Comparison of ENCODE assay signal across 23 mouse cellular contexts in the genomic region with DNA sequence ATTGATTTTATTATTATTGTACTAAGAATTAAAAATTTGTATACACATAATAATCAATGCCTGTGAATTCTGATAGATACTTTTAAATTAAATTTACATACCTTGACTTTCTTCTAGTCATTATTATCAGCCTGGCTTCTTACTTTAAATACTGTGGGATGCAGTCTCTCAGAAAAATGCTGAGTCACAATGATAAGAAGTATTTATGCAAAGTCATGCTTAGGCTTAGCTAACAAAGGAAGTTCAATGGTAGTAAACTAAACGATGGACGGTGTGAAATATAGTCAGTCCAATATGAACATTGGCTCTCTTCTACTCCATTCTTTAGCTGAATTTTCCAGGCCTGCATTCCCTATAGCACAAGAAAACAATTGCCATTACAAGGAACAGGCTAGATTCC. TPM values are rescaled to one million over a fixed set of nuclear protein-coding genes. Genes with fewer than 3 reads are reported as not detected.
DNase-seq lines count a peak whose midpoint lies in the region; ATAC-seq and TF ChIP-seq lines count a peak whose summit lies in the region.
"Had no signal": no experiment of that assay in that cellular context is flagged by ENCODE, and none has a peak within 500 bp of the region (broad histone marks: within the 10 kb centered on the region; RNA-seq: fewer than 3 reads in every experiment).

No protein-coding gene starts in this region.

- H3K4me2 ChIP-seq in stomach, embryonic 15.5 days: no peak overlapping the region
- H3K4me2 ChIP-seq in stomach, postnatal 0 days (replicated peaks; ENCODE audit: low read depth): no peak overlapping the region
- H3K4me2 ChIP-seq in liver, embryonic 14.5 days (ENCODE audit: low read depth): peak overlapping the region; percentile 35
- no peak overlapping the region for H3K4me2 ChIP-seq in hindbrain, embryonic 14.5 days (replicated peaks)
- H3K4me2 ChIP-seq: embryonic facial prominence, embryonic 13.5 days; heart, embryonic 15.5 days; hindbrain, embryonic 13.5 days; limb, embryonic 13.5 days; midbrain, embryonic 15.5 days had no signal

- peak; percentile 47; the same call in 1 of the 2 replicates for ATAC-seq in stomach, embryonic 15.5 days (ENCODE audit: insufficient read depth, low FRiP score, low read depth)
- ATAC-seq in stomach, postnatal 0 days (ENCODE audit: low FRiP score, low TSS enrichment): no peak
- peak; percentile 82 for ATAC-seq in liver, embryonic 14.5 days (ENCODE audit: insufficient read depth)
- ATAC-seq in hindbrain, embryonic 14.5 days (ENCODE audit: low FRiP score): no peak
- ATAC-seq: forebrain, embryonic 14.5 days; midbrain, embryonic 15.5 days had no signal

- H3K36me3 ChIP-seq in stomach, embryonic 15.5 days: no peaks in the 10 kb centered on the region
- H3K36me3 ChIP-seq in stomach, postnatal 0 days (ENCODE audit: control insufficient read depth, insufficient read depth, low read length): no peaks in the 10 kb centered on the region
- no peaks in the 10 kb centered on the region for H3K36me3 ChIP-seq in liver, embryonic 14.5 days (replicated peaks; ENCODE audit: control insufficient read depth, insufficient read depth, low read depth)
- no peaks in the 10 kb centered on the region for H3K36me3 ChIP-seq in hindbrain, embryonic 14.5 days (replicated peaks; ENCODE audit: control insufficient read depth, insufficient read depth)
- H3K36me3 ChIP-seq: embryonic facial prominence, embryonic 13.5 days; heart, embryonic 15.5 days; hindbrain, embryonic 13.5 days; limb, embryonic 13.5 days; midbrain, embryonic 15.5 days had no signal

- H3K27me3 ChIP-seq in stomach, embryonic 15.5 days (replicated peaks): no peaks in the 10 kb centered on the region
- H3K27me3 ChIP-seq in stomach, postnatal 0 days (ENCODE audit: control insufficient read depth, insufficient read depth, low read length): no peaks in the 10 kb centered on the region
- no peaks in the 10 kb centered on the region for H3K27me3 ChIP-seq in liver, embryonic 14.5 days (ENCODE audit: control insufficient read depth, insufficient read depth, low read length)
- no peaks in the 10 kb centered on the region for H3K27me3 ChIP-seq in hindbrain, embryonic 14.5 days (ENCODE audit: control insufficient read depth, insufficient read depth, low read length)
- H3K27me3 ChIP-seq: embryonic facial prominence, embryonic 13.5 days; heart, embryonic 15.5 days; hindbrain, embryonic 13.5 days; limb, embryonic 13.5 days; midbrain, embryonic 15.5 days had no signal

- DNase-seq in stomach, postnatal 0 days (ENCODE audit: low spot score): no peak
- DNase-seq in c-Kit-positive CD71-positive TER-119-negative erythroid progenitor cells, embryonic 14.5 days (ENCODE audit: low read depth): peak; percentile 46
- peak; percentile 74 to 76 (median 75) for DNase-seq in liver, embryonic 14.5 days (ENCODE audit: low read depth in 3 of 3, low spot score in 3 of 3)
- DNase-seq in cerebellum, postnatal 14 days: no peak
- no peak for DNase-seq in ovary, postnatal 36 days (ENCODE audit: low spot score)
- DNase-seq in hindbrain, embryonic 14.5 days (ENCODE audit: low spot score): no peak
- DNase-seq: adrenal gland, postnatal 14 days; cerebellum, postnatal 36 days; gastrocnemius, adult 2 months; kidney, adult 18-20 months; kidney, postnatal 36 days; lung, postnatal 14 days; right cerebral cortex, postnatal 4 days; thymus, postnatal 36 days had no signal

- H3K9me3 ChIP-seq in stomach, embryonic 15.5 days: no peaks in the 10 kb centered on the region
- no peaks in the 10 kb centered on the region for H3K9me3 ChIP-seq in stomach, postnatal 0 days (ENCODE audit: control insufficient read depth, low read length)
- H3K9me3 ChIP-seq in liver, embryonic 14.5 days (ENCODE audit: control insufficient read depth, low read length): no peaks in the 10 kb centered on the region
- H3K9me3 ChIP-seq in hindbrain, embryonic 14.5 days (ENCODE audit: control insufficient read depth, low read length): no peaks in the 10 kb centered on the region
- H3K9me3 ChIP-seq: embryonic facial prominence, embryonic 13.5 days; heart, embryonic 15.5 days; hindbrain, embryonic 13.5 days; limb, embryonic 13.5 days; midbrain, embryonic 15.5 days had no signal

- no peak for TF ChIP-seq EP300 in stomach, postnatal 0 days (optimal IDR thresholded peaks at IDR 0.05)
- TF ChIP-seq EP300 in liver, embryonic 14.5 days (IDR thresholded peaks at IDR 0.05; ENCODE audit: low read depth): peak; percentile 73

- no peak for TF ChIP-seq CTCF in stomach, postnatal 0 days (IDR thresholded peaks at IDR 0.05; ENCODE audit: low read depth)
- no peak for TF ChIP-seq CTCF in liver, embryonic 14.5 days (IDR thresholded peaks at IDR 0.05; ENCODE audit: low read depth)

- 63% methylated on average over 2 of the region's 2 CpGs for WGBS in stomach, embryonic 15.5 days
- WGBS in stomach, postnatal 0 days: 63% methylated on average over 2 of the region's 2 CpGs
- 18% methylated on average over 2 of the region's 2 CpGs for WGBS in liver, embryonic 14.5 days (ENCODE audit: insufficient replicate concordance)
- WGBS in hindbrain, embryonic 14.5 days: 91% methylated on average over 2 of the region's 2 CpGs

- H3K4me1 ChIP-seq in stomach, embryonic 15.5 days: 0 out of 2 replicates have a peak, but pooled peaks cover 4% of the 10 kb centered on the region
- no peaks in the 10 kb centered on the region for H3K4me1 ChIP-seq in stomach, postnatal 0 days (replicated peaks; ENCODE audit: control insufficient read depth, insufficient read depth)
- H3K4me1 ChIP-seq in liver, embryonic 14.5 days (replicated peaks; ENCODE audit: control insufficient read depth in 2 of 2, insufficient read depth in 2 of 2, low read length in 1 of 2): peaks cover 23 to 40% of the 10 kb centered on the region in 2 experiments
- H3K4me1 ChIP-seq in hindbrain, embryonic 14.5 days (replicated peaks; ENCODE audit: control insufficient read depth, insufficient read depth, low read length): no peaks in the 10 kb centered on the region
- H3K4me1 ChIP-seq: embryonic facial prominence, embryonic 13.5 days; heart, embryonic 15.5 days; hindbrain, embryonic 13.5 days; limb, embryonic 13.5 days; midbrain, embryonic 15.5 days had no signal

- no peak overlapping the region for H3K4me3 ChIP-seq in stomach, embryonic 15.5 days (replicated peaks)
- no peak overlapping the region for H3K4me3 ChIP-seq in stomach, postnatal 0 days (ENCODE audit: low read depth, low read length)
- no peak overlapping the region for H3K4me3 ChIP-seq in liver, embryonic 14.5 days (ENCODE audit: insufficient read depth in 1 of 2, low read depth in 2 of 2, low read length in 2 of 2)
- no peak overlapping the region for H3K4me3 ChIP-seq in hindbrain, embryonic 14.5 days (replicated peaks; ENCODE audit: low read length)
- H3K4me3 ChIP-seq: embryonic facial prominence, embryonic 13.5 days; gastrocnemius, adult 2 months; heart, embryonic 15.5 days; hindbrain, embryonic 13.5 days; limb, embryonic 13.5 days; midbrain, embryonic 15.5 days had no signal

- no peak overlapping the region for H3K27ac ChIP-seq in stomach, embryonic 15.5 days
- H3K27ac ChIP-seq in stomach, postnatal 0 days (replicated peaks): no peak overlapping the region
- H3K27ac ChIP-seq in liver, embryonic 14.5 days: peak overlapping the region; percentile 55
- H3K27ac ChIP-seq in hindbrain, embryonic 14.5 days: no peak overlapping the region
- H3K27ac ChIP-seq: embryonic facial prominence, embryonic 13.5 days; gastrocnemius, adult 2 months; heart, embryonic 15.5 days; hindbrain, embryonic 13.5 days; limb, embryonic 13.5 days; midbrain, embryonic 15.5 days had no signal

- H3K9ac ChIP-seq in stomach, embryonic 15.5 days: no peak overlapping the region
- H3K9ac ChIP-seq in stomach, postnatal 0 days (ENCODE audit: low read length): no peak overlapping the region
- H3K9ac ChIP-seq in liver, embryonic 14.5 days (replicated peaks): no peak overlapping the region
- no peak overlapping the region for H3K9ac ChIP-seq in hindbrain, embryonic 14.5 days
- H3K9ac ChIP-seq: embryonic facial prominence, embryonic 13.5 days; heart, embryonic 15.5 days; hindbrain, embryonic 13.5 days; limb, embryonic 13.5 days; midbrain, embryonic 15.5 days had no signal

RNA-seq across cellular contexts. Expression of a gene that starts 16.8 kb away (rescaled TPM):
- polyA plus RNA-seq in stomach, embryonic 15.5 days (2015; fragmentation: Nextera tagmentation; extraction: Ambion mirVana): not detected in 2 replicates
- not detected in 2 replicates for polyA plus RNA-seq in stomach, postnatal 0 days (2015; fragmentation: Nextera tagmentation; extraction: Ambion mirVana)
- 0.25 TPM in 1 of 2 replicates, not detected in the other for polyA plus RNA-seq in liver, embryonic 14.5 days (2012; rRNA removed)
- polyA plus RNA-seq in liver, embryonic 14.5 days (2014; fragmentation: Nextera tagmentation; extraction: Ambion mirVana): not detected in 2 replicates
- polyA plus RNA-seq in hindbrain, embryonic 14.5 days (2014; fragmentation: Nextera tagmentation; extraction: Ambion mirVana): not detected in 2 replicates
- polyA plus RNA-seq: embryonic facial prominence, embryonic 13.5 days; forebrain, embryonic 14.5 days; heart, embryonic 15.5 days; hindbrain, embryonic 13.5 days; limb, embryonic 13.5 days; midbrain, embryonic 15.5 days; neural tube, embryonic 11.5 days; stomach, embryonic 16.5 days had no signal

RNA-seq across cellular contexts. Expression of a gene that starts 53.1 kb away (rescaled TPM):
- 149 and 150 TPM in 2 replicates for polyA plus RNA-seq in stomach, embryonic 15.5 days (2015; fragmentation: Nextera tagmentation; extraction: Ambion mirVana)
- 54.2 and 65.5 TPM in 2 replicates for polyA plus RNA-seq in stomach, postnatal 0 days (2015; fragmentation: Nextera tagmentation; extraction: Ambion mirVana)
- 37.3 and 43.8 TPM in 2 replicates for polyA plus RNA-seq in liver, embryonic 14.5 days (2012; rRNA removed)
- 121 and 124 TPM in 2 replicates for polyA plus RNA-seq in liver, embryonic 14.5 days (2014; fragmentation: Nextera tagmentation; extraction: Ambion mirVana)
- polyA plus RNA-seq in hindbrain, embryonic 14.5 days (2014; fragmentation: Nextera tagmentation; extraction: Ambion mirVana): 45.4 and 48.9 TPM in 2 replicates

Comparison
In these comparisons a context has a peak if more than half of its experiments do, and no peak if none do; other contexts are left out.
1. ATAC-seq: peak in stomach, embryonic 15.5 days (single experiment) and liver, embryonic 14.5 days (single experiment); none in stomach, postnatal 0 days (single experiment) and hindbrain, embryonic 14.5 days (single experiment).
2. DNase-seq: peak in c-Kit-positive CD71-positive TER-119-negative erythroid progenitor cells, embryonic 14.5 days (single experiment) and liver, embryonic 14.5 days (3 of 3); none in stomach, postnatal 0 days (single experiment), cerebellum, postnatal 14 days (0 of 2), ovary, postnatal 36 days (single experiment) and hindbrain, embryonic 14.5 days (single experiment).